Mouse (Mus musculus) spleen, postnatal 14 days (tissue): ENCODE data around the gene Gcgr.
A peak's percentile ranks its signal among the peaks of the same experiment; 100 is the strongest.
"Not testable (repeated sequence)": the region's sequence is repeated elsewhere in the genome, so short reads cannot be mapped to it uniquely, and the experiment has no call there.

Source experiments
- DNase-seq, 2 experiments: peaks; one replicate each; pipeline ENCODE4 v3.0.0; 2021 to 2022; ENCODE audit warnings: low spot score in 2 of 2

Gcgr gene

DNA sequence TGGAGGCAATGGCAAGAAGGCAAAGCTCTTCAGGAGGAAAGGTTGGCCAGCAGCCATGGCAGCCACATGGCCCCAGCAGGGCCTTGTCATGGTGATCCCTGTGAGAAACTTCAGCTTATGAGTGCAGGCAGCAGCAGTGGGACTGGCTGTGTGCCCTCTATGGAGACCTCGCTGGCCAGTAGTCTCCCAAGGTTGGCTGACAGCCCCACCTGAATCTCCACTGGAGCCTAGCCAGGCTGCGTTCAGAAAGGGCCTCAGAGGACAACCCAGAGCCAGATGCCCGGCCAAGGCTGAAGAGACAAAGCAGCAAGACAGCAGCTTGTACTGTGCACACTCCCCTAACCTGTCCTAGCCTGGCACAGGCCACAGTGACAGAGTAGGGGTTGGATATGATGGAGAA lies 8.0 kb downstream of the Gcgr start:
- DNase-seq = no peak

DNA sequence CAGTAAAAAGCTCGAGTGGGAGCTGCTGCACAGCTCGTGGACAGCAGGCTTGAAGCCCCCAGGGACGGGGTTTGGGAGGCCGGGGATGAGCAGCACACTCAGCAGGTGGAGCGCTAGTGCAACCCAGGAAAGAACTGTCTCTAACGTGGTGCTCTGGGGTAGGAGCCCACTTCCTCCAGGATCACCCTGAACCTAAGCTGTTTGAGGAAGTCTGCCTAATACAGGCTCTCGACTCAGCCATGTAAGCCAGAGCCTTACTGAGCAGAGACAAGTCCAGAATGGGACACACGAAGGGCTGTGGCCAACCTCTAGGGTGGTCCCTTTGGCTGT lies 8.4 kb downstream of the Gcgr start:
- DNase-seq = no peak

DNA sequence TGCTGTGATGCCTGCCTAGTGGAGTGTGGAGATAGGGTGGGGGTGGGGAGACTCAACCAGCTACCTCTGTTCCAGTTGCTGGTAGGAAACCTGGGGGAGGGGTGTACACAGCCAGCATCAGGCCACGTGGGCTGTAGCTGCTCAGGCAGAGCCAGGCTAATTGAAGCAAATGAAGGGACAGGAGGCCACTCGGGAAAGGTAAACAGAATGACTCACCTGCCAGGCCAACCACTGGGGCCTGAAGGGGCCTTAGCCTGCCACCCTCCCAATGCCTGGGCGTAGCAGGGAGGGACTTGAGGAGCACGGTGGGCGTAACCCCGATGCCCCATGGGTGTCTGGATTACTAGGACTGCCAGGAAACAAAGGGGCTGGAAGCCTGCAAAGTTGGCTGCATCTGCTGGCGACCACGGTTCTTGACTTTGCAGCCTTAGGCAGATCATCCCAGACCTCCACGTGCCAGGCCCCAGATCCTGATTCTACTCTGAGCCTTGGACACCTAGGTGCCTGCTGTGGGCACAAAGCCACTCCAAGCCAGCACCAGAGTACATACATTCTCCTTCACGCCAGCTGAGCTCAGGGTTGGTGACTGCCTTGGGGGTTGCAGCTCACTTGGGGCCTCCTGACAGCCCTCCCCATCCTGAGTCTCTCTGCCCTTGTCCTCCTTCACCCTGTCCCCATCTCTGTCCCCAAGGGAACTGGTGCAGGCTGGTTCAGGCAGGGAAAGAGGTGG lies 9.0 kb downstream of the Gcgr start:
- DNase-seq = no peak

DNA sequence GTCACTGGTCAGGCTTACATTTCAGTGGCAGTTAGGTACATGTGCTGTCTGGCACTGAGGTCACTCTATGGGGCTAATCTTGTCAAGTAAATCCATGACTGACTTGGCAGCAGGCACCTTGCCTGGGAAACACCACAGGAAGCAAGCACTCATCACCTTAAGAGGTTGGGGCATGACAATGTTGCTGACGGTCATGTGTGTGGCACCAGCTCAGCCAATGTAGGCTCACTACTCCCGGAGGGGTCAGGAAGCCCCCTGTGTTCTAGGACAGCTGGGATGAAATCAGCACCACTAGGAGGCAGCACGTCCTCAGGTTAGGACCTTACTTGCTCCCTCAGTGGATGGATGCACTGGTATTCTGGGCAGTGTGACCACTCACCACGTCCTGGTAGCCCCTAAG lies 11.4 kb downstream of the Gcgr start:
- DNase-seq = no peak

DNA sequence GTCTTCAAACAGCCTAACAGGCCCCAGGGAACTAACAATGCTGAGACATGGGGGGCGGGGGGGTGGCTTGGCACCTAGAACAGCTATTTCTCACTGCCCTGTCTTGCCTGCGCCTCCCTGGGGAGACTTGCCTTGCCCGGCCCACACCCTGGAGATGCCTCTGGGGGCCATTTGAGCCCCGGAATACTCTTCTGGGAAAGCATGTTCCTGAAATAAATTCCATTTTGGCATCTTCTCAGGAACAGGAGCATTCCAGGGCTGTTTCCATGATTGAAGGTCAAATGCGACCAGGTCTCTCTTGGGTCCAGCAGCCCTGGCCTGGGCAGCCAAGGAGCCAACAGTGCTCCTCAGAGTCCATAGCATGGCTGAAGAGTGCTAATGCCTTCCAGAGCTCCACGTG lies 11.9 kb downstream of the Gcgr start:
- no peak for DNase-seq

DNA sequence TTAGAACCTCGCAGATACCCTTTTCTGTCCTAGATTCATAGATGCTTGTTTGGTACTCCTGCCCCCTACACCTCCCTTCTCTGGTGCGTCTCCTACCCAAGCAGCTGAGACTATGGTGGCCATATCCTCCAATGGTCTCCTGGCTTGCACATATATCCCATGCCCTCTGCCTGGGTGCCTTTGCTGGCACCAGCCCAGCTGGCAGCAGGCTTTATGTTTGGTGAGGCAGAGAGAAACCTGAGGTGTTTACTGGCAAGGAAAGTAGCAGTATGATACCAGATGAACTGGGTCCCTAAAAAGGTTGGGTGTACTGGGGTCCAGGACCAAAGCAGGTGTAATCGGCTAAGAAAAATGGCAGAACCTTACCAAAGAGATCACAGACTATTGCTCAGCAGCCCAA lies 15.5 kb downstream of the Gcgr start:
- DNase-seq = no peak

DNA sequence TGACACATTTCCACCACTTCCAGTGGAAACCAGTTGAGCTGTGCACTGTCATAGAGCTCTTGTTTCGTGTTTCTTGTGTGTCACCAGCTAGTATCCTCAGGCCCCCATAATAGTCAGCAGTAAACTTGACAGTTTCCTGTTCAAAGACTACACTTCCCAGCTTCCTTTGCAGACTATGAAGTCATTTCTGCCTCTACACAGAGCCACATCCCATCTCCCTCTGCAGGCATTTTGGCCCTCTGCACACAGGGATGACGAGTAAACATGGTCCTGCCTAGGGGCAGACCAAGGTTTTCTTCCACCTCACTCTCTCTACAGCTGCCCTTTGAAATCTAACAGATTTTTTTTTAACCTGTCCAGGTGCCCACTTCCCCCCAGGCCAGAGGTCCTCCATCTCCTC lies 17.0 kb downstream of the Gcgr start:
- no peak for DNase-seq

DNA sequence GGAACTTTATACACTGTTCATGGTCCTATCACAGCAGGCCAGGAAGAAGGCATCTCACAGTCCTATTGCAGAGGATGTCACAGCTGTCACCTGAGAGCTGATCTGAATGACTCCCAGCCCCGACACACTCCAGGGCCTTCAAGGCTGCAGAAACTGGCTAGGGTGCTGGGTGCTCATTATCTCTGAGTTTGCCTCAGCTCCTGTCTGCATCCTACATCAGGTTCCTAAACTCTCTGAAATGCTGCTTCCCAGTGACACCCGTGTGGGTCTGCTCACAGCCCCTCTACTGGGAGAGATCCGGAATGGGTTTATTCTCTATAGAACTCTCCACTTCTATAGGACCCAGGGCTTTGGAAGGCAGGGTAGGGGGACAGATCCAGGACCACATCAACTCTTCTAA lies 17.7 kb downstream of the Gcgr start:
- no peak for DNase-seq

DNA sequence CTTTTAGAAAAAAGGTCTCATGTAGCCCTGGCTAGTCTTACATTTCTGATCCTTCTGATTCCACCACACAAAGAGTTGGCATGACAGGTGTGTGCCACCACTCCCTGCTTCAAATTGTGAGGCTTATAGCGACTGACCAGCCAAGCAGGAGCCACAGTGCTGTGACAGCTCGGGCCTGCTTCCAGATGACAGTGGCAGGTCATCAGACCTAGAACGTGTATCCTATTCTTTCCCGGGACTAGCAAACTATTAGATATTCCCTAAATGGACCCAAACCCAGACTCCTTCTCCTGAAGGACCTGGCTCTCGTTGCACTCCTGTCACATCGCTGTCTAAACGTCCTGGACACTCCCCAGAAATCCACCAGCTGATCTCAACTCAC lies 18.3 kb downstream of the Gcgr start:
- DNase-seq = no peak

DNA sequence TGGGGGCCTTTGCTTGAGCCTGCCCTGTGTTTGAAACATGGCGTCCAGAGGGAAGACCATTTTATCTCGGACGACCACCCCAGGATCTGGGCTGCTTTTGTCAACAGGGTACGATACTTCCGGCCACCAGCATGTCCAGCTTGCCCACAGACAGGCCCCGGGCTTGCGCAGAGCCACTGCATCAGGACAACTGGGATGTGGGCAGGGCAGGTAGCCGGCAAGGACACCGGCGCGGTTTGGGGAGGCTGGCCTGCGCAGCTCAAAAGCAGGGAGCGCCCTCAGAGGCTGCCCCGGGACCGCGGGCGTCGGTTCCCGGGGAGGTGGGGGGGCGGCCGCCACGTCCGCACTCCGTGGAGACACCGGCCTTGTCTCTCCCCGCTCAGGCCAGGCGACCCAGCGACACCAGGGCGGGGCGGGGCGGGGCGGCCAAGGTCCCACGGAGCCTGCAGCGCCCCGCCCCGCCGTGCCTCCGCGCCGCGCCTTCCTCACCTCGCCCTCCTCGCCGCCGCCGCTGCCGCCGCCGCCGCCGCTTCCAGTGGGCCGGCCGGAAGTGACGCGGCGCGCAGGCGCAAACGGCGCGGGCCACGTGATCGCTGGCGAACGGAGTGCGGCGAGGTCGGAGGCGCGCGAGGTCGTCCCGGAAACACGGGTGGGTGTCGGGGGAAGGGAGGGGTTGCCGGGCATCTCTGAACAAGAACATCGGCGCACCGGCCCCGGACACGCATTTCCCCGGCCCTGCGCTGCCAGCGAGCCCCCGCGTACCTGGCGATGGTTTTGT lies 18.9 kb downstream of the Gcgr start, which contains the start of gene Mcrip1:
Gene Mcrip1 (minus strand): TSS at position 560 of the 778 bp plus-strand sequence.
- DNase-seq = peak; percentile 88 to 92

DNA sequence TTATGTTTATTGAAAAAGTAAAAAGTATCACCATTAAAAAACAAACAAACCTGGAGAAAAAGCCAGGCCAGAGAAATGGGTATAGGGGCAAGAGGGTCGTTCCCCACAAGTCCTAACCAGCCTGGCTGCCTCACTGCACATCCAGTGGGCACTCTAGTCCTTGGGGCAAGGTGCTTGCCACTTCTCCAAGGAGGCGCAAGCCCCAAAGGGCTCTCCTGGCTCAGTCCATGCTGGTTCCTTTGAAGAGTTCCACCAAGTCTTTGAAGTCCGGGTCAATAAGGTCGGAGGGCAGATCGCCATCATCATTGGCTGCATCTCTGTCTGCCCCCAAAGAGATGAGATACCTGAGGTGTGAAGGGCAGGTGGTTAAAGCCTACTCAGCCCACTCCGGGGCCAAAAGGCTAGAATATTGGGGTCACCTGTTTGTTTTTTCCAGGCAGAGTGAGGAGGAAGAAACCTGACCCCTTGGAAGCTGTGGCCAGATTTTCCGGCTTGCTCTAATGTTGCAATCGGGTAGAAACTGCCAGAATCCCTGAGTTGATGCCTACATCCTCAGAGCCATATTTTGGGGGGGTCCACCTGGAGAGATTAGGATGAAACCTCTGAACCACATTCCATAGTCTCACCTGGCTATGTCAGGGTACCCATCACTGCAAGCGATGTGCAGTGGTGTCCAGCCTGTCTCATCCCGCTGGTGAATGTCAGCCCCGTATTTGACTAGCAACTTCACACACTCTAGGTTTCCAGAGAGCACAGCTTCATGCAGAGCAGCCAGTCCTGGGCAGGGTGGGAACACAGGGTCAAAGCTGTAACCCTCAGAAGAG lies 19.7 kb downstream of the Gcgr start:
- DNase-seq = no peak

DNA sequence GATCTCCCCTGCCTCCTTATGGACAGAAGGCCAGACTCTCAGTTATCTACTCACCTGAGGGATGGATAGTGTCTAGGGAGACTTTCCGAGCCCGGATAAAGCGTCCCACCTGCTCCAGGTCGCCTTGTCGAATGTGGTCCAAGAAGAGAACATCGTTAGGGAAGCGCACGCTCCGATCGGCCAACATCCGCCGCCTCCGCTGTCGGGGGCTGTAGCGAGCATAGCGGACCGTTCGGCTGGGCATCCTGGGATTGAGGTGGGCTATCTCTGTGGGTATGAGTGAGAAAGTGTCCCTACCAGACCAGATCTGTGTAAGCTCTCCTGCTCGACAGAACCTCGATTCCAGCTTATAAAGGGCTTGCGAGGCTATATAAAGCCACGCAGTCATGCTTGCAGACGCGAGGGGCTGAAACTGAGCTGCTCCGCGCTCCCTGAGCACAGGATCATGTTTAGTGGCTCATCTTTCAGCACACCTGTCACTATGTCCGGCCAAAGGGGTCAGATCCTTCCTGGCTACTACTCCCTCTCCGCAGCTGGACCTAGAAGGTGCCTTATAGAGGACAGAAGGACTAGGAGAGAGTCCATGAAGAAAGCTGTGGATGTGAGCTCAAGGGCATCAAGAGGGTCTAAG lies 20.4 kb downstream of the Gcgr start, which contains the start of gene Ppp1r27:
Gene Ppp1r27 (minus strand): TSS at position 323 of the 631 bp plus-strand sequence.
- DNase-seq = no peak

DNA sequence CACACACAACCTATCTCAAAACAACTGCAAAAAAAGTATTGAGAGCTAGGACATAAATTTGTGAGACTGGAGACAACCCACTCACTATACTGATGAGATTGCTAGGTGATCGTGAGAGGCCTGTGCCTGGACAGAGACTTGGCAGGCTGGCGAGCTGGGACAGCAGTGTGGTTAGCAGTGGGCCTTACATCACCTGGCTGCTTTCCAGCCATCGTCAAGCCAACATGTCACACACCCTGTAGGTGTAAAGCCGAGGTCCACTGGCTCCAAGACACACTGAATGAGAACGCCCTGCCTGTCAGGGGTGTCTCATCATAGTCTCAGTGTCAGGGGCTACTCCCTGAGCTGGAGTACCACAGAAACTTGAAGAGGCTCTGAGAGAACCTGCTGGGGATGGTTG lies 22.2 kb downstream of the Gcgr start:
- no peak for DNase-seq

DNA sequence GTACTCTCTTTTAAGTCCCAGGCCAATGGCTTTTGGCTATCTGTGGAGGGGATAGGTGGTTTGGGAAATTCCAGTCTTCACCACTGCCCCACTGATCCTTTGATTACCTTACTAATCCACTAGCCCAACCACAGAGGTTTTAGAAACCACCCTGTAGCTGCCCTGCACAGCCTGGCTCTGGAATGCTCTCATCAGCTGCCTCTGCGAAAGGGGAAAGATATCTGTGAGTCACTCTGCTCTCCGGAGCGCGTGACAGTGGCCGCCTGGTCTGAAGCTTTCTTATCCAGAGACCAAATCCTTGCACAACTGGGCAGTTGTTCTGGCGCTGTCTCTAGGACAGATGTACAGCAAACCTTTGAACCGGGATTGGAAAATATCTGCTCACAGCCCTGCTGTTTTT lies 24.3 kb downstream of the Gcgr start:
- DNase-seq = no peak

DNA sequence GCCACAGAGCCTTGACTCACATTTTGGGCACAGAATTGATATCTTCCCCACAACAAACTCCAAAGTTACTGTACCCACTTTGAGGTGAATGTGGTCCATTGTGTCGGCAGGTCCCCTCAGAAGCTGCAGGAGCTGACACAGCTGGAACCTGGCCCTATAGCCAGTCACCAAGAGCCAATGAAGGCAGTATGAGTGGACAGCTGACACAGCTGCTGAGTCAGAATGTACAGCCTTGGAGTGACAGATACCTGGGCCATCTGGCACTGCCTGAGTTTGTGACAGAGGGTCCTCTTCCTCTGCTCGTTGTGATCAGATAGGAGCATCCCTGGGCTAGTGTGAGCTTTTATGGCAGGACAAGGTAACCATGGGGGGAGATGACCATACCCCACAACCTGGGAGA lies 24.8 kb downstream of the Gcgr start:
- no peak for DNase-seq

DNA sequence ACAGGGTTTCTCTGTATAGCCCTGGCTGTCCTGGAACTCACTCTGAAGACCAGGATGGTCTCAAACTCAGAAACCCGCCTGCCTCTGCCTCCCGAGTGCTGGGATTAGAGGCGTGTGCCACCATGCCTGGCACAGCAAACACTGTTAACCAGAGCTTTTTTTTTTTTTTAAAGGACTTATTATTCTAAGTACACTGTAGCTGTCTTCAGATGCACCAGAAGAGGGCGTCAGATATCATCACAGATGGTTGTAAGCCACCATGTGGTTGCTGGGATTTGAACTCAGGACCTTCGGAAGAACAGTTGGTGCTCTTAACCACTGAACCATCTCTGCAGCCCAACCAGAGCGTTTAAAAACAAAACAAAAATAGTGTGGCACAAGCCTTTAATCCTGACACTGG lies 28.3 kb downstream of the Gcgr start:
- not testable (repeated sequence) for DNase-seq

DNA sequence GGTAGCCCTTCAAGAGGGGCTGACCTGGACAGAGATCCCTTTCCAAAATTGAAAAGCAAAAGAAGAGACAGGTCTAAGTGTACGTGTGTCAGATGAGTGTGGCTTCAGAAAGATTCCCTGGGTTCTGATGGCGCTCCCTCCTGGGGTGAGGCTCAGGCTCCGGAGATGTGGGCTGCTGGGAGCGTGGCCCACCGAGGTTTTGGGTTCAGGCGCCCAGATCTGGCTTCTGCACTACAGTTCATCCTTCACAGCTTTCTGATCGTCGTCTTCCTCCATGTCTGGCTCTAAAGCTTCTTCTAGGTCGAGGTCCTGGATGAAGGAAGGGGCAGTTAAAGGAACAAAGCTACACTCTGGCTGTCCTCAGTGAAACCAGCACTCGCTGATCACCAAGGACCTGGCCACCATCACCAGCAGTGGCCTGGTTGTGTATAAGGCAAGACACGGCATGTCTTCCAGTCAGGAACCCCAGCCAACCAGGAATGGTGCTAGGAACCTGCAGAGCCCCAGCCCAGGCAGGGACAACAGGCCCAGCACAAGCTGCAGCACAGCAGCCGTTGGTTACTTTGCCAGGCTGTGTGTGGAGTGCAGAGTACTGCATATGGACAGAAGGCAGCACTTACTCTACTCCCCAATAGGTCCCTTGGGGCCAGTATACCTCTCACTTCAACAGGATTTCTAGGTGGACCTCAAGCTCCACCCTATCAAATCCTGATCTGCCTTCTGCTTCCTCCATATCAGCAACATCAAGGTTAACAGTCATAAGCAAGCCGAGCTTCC lies 30.6 kb downstream of the Gcgr start:
- no peak for DNase-seq

DNA sequence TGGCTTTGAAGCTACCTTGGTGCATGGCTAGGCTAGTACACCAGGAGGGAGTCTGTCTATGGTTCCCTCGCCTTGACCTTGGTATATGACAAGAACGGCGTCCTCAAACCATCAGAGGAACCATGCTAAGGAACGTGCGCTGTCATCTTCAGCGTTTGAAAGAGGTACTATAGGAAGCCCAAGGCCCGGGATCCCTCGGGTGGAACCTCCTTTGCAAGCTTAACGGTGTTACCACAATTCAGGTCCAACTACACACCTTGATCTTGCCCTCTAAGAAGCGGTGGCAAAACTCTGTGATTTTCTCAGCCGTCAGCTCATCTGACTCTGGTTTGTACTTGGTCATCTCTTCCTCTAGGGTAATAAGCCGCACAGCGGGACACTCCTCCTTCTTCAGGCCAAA lies 32.5 kb downstream of the Gcgr start:
- no peak for DNase-seq

DNA sequence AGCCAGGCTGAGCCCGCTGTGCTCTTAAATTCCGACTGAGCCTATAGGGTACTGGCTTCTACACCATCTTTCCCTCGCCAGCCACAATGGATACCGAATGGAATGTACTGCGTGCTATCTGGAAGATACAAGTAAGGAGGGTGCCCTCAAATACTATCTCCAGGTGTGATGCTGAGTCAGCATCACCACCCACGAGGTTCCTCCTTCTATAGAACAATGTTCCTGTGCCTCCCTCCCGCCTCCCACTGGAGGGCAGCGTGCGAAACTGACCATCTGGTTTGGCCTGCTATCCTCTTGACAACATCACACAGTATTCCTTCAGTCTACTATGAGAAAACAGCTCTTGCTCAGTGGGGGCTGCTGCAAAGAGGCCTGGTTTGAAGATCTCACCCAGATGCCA lies 34.6 kb downstream of the Gcgr start:
- DNase-seq = no peak

DNA sequence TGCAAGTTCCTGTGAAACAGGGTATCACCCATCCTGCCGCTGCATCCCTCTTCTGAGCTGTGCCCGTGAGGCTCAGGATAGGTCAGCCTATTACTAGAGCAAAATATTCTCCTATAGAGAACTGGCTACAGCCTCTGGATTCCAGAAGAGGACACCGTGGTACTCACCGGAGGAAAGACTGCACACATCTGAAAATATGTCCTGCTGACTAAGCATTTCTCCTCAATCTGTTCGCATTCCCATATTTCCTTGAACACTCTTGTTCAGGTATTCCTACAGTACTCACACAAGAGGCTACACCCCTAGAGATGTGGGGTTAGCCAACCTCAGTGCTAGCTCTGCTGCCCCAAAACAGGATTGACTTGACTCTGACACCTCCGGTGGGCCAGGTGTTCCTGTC lies 37.8 kb downstream of the Gcgr start:
- DNase-seq = no peak

DNA sequence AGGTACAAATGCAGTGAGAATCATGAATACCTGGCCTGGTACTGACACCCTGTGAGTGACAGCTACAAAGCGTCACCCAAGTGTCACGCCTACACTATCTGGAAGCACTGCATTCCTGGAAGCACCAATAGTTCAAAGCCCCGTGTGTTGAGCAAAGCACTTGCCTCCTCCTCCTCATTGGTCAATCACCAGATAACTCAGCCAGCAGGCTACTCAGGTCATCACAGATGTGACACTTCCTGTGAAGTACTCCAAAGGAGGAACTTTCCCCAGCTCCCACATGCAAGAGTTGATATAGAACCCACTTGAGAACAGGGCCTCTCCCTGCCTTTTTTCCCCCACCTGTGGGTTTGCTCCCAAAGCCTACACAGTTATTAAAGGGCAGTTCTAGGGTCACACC lies 40.6 kb downstream of the Gcgr start:
- no peak for DNase-seq
